Mouse (Mus musculus): ENCODE results near the gene Cldn10. TPM values are rescaled to one million over a fixed set of nuclear protein-coding genes. Genes with fewer than 3 reads are reported as not detected.
"Not testable (repeated sequence)": the region's sequence is repeated elsewhere in the genome, so short reads cannot be mapped to it uniquely, and the experiment has no call there.

Cldn10 gene
- polyA plus RNA-seq, 1 experiment from 2014 or later = 1.9 TPM

DNA sequence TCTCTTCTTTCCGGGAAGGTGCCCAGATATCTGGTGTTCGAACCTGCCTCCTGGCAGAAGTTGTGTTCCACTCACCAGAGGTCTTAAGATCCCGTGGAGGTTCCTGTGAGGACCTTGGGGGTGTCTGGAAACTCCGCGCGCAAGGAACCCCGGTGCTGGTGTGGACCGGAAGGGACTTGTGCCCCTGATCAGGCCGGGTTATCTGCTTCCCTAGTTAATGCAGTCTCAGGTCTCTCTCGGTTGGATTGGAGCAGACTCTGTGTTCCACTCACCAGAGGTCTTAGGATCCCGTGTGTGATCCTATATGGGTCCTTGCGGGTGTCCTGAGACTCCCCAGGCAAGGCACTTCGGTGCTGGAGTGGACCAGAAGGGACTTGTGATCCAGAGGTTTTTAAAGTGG is 24.3 kb upstream of the Cldn10 start:
- not testable (repeated sequence) for H3K9me3 ChIP-seq (ENCODE audit: control insufficient read depth, low read length); H3K4me2 ChIP-seq (ENCODE audit: low read length); H3K27me3 ChIP-seq (replicated peaks; ENCODE audit: control insufficient read depth, insufficient read depth, low read length); H3K4me1 ChIP-seq (replicated peaks; ENCODE audit: control insufficient read depth, insufficient read depth, low read length); ATAC-seq; H3K27ac ChIP-seq (ENCODE audit: low read length); H3K4me3 ChIP-seq (replicated peaks; ENCODE audit: low read length); H3K36me3 ChIP-seq (ENCODE audit: control insufficient read depth, insufficient read depth); H3K9ac ChIP-seq (replicated peaks; ENCODE audit: low read depth, low read length)
- WGBS = 93% methylated on average over 13 of the region's 13 CpGs

DNA sequence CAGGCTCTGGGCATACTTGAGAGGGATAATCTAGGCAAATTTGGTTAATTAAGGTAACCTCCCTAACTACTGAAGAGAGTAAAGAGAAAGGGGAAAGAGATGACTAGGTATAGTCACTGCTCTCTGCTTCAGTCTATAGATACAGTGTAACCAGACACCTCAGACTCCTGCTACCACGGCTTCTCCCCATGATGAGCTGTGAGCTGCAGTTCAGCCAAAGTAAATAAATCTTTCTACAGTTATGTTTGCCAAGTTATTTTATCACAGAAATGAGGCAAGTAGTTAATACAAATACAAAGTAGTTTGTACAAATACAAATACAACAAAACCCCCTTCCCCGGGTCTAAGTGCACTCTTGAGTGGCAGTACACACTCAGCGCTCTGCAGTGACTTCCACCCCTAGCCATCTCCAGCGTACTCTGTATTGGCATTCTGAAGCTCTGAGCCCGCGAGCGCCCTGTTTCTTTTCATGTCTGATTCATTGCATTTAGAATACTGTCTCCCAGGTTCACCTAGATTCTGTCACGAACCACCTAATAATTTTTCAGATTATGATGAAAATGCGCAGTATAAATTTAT is 23.7 kb upstream of the Cldn10 start:
- Histone ChIP-seq H3K4me3 (replicated peaks; ENCODE audit: low read length) (no peak overlapping the region), H3K36me3 (ENCODE audit: control insufficient read depth, insufficient read depth) (no peaks in the 10 kb centered on the region), H3K4me1 (replicated peaks; ENCODE audit: control insufficient read depth, insufficient read depth, low read length) (no peaks in the 10 kb centered on the region), H3K4me2 (ENCODE audit: low read length) (no peak overlapping the region), H3K9me3 (ENCODE audit: control insufficient read depth, low read length) (no peaks in the 10 kb centered on the region), H3K27ac (ENCODE audit: low read length) (no peak overlapping the region), H3K9ac (replicated peaks; ENCODE audit: low read depth, low read length) (no peak overlapping the region), H3K27me3 (replicated peaks; ENCODE audit: control insufficient read depth, insufficient read depth, low read length) (no peaks in the 10 kb centered on the region)
- no peak for ATAC-seq
- 89% methylated on average over 9 of the region's 9 CpGs for whole genome bisulfite sequencing

DNA sequence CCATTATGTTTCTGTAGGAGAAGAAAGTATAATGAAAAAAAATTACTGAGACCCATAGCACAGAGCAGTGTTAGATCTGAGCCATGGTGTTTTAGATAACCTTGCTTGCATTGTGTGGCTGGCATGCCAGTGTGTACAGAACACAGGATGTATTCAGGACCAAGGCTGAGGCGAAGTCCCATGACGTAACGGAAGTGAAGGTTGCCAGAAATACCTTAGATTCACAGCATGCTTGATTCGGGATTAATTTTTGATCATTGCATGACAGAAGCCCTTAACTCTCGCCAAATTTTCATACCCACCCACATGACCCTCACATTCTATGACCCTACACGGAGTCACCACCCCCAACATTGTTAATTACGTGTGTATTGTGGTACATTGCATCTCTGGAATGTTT is 22.4 kb upstream of the Cldn10 start:
- Histone ChIP-seq H3K27me3 (replicated peaks; ENCODE audit: control insufficient read depth, insufficient read depth, low read length) (no peaks in the 10 kb centered on the region), H3K4me1 (replicated peaks; ENCODE audit: control insufficient read depth, insufficient read depth, low read length) (no peaks in the 10 kb centered on the region), H3K9ac (replicated peaks; ENCODE audit: low read depth, low read length) (no peak overlapping the region), H3K4me3 (replicated peaks; ENCODE audit: low read length) (no peak overlapping the region), H3K36me3 (ENCODE audit: control insufficient read depth, insufficient read depth) (no peaks in the 10 kb centered on the region), H3K4me2 (ENCODE audit: low read length) (no peak overlapping the region; the same call in 1 of the 2 replicates), H3K9me3 (ENCODE audit: control insufficient read depth, low read length) (no peaks in the 10 kb centered on the region), H3K27ac (ENCODE audit: low read length) (no peak overlapping the region)
- ATAC-seq = no peak
- 64% methylated on average over 7 of the region's 7 CpGs for WGBS

DNA sequence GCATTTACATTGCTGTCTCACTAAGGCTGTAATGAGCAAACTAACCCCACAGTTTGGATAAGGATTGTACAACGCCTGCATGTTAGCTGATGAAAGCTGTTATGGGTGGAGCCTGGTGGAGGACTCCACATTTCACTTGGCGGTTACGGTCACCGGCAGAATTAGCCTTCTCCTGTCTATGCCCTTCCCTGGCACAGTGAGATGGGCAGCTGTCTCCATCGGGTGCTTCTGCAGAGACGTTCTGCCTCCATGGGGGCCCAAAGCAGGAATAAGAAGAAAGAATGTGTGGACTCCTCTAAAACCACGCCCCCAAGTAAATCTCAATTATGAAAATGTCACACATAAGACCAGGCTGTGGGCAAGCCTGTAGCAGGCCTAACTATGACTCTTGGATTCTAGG is 21.8 kb upstream of the Cldn10 start:
- no peak overlapping the region for H3K4me2 ChIP-seq (ENCODE audit: low read length)
- H3K27ac ChIP-seq (ENCODE audit: low read length) = no peak overlapping the region
- H3K27me3 ChIP-seq (replicated peaks; ENCODE audit: control insufficient read depth, insufficient read depth, low read length) = no peaks in the 10 kb centered on the region
- ATAC-seq = no peak
- WGBS = 73% methylated on average over 7 of the region's 7 CpGs
- no peak overlapping the region for H3K9ac ChIP-seq (replicated peaks; ENCODE audit: low read depth, low read length)
- H3K4me1 ChIP-seq (replicated peaks; ENCODE audit: control insufficient read depth, insufficient read depth, low read length) = no peaks in the 10 kb centered on the region
- H3K4me3 ChIP-seq (replicated peaks; ENCODE audit: low read length) = no peak overlapping the region
- H3K9me3 ChIP-seq (ENCODE audit: control insufficient read depth, low read length) = no peaks in the 10 kb centered on the region
- no peaks in the 10 kb centered on the region for H3K36me3 ChIP-seq (ENCODE audit: control insufficient read depth, insufficient read depth)

DNA sequence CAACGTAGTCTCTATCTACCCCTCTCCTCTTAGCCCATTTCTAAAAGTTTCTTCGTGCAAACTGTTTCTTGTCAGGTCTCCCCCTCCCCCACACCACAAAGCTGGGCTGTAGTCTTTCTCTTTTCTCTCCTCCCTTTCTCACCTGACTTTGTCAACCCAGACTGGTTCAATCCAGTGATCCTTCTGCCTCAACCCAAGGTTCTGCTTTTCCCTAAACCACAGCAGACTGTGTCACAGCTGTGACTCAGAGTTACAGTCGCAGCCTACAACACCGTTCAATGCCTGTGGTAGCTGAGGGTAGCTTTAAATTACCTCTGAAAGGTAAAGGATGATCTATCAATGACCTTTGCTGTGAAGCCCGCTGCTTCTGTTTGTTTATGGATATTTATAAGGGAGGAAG is 21.3 kb upstream of the Cldn10 start:
- Histone ChIP-seq H3K9me3 (ENCODE audit: control insufficient read depth, low read length) (no peaks in the 10 kb centered on the region), H3K4me3 (replicated peaks; ENCODE audit: low read length) (no peak overlapping the region), H3K36me3 (ENCODE audit: control insufficient read depth, insufficient read depth) (no peaks in the 10 kb centered on the region), H3K27ac (ENCODE audit: low read length) (no peak overlapping the region), H3K27me3 (replicated peaks; ENCODE audit: control insufficient read depth, insufficient read depth, low read length) (no peaks in the 10 kb centered on the region), H3K9ac (replicated peaks; ENCODE audit: low read depth, low read length) (no peak overlapping the region), H3K4me1 (replicated peaks; ENCODE audit: control insufficient read depth, insufficient read depth, low read length) (no peaks in the 10 kb centered on the region), H3K4me2 (ENCODE audit: low read length) (no peak overlapping the region)
- no peak for ATAC-seq
- WGBS = 86% methylated on average over 5 of the region's 5 CpGs

DNA sequence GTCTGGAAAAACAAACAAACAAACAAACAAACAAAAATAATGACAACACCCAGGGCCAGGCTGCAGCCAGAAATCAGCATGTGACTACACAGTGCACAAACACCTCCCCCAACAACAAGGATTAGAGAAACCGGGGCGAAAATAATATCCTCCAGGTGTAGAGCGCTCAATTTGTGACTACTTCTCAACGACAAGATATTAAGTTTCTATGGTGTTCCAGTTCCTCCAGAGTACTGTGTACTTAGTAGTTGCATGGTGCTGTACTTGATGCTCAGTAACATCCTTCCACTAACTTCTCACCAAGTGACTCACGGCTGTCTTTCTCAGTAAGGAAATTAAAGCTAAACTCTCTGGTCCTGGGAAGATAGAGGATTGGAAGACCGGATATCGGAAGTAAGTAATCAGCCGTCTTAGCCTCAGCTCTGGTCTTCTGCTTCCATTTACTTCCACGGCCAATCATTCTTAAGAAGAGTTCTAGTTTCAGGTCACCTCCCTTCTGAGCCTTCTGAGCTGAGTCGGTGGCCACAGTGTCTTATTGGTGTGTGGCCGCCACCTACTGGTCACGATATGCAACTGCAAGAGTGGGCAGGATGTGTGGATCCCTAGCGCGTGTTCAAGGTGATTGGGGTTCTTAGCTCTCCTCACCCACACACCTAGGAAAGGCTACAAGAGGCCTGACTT is 19.9 kb upstream of the Cldn10 start:
- 33% methylated on average over 14 of the region's 14 CpGs for WGBS

DNA sequence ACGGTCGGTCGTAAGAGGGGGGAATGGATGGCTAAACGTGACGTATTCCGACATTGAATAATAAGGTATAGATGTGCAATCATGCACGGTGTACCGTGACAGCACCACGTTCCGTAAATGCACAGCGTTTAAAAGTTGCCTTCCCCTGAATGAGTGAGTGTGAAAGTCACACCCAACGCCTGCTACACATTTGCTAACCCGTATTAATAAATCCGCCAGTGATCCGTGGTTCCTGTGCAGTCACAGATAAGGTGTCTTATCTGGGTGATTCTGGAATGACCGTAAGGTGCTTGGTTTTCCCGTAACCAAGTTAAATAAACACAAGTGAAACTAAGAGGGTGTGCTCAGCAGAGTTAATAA is 19.4 kb upstream of the Cldn10 start:
- Histone ChIP-seq H3K9ac (replicated peaks; ENCODE audit: low read depth, low read length) (no peak overlapping the region), H3K4me2 (ENCODE audit: low read length) (no peak overlapping the region), H3K27me3 (replicated peaks; ENCODE audit: control insufficient read depth, insufficient read depth, low read length) (0 out of 2 replicates have a peak, but pooled peaks cover 2% of the 10 kb centered on the region), H3K4me1 (replicated peaks; ENCODE audit: control insufficient read depth, insufficient read depth, low read length) (no peaks in the 10 kb centered on the region), H3K9me3 (ENCODE audit: control insufficient read depth, low read length) (no peaks in the 10 kb centered on the region), H3K36me3 (ENCODE audit: control insufficient read depth, insufficient read depth) (no peaks in the 10 kb centered on the region), H3K27ac (ENCODE audit: low read length) (no peak overlapping the region), H3K4me3 (replicated peaks; ENCODE audit: low read length) (no peak overlapping the region)
- ATAC-seq = no peak
- 55% methylated on average over 17 of the region's 17 CpGs for WGBS

More for the DNA sequence above, 19.9 kb upstream of the Cldn10 start:
- no peaks in the 10 kb centered on the region for H3K36me3 ChIP-seq (ENCODE audit: control insufficient read depth, insufficient read depth)
- H3K4me1 ChIP-seq (replicated peaks; ENCODE audit: control insufficient read depth, insufficient read depth, low read length) = no peaks in the 10 kb centered on the region
- H3K4me3 ChIP-seq (replicated peaks; ENCODE audit: low read length) = no peak overlapping the region
- H3K27ac ChIP-seq (ENCODE audit: low read length) = no peak overlapping the region
- 0 out of 2 replicates have a peak, but pooled peaks cover 2% of the 10 kb centered on the region for H3K27me3 ChIP-seq (replicated peaks; ENCODE audit: control insufficient read depth, insufficient read depth, low read length)
- H3K9me3 ChIP-seq (ENCODE audit: control insufficient read depth, low read length) = no peaks in the 10 kb centered on the region
- no peak overlapping the region for H3K4me2 ChIP-seq (ENCODE audit: low read length)
- no peak overlapping the region for H3K9ac ChIP-seq (replicated peaks; ENCODE audit: low read depth, low read length)
- peak; percentile 91 for ATAC-seq

DNA sequence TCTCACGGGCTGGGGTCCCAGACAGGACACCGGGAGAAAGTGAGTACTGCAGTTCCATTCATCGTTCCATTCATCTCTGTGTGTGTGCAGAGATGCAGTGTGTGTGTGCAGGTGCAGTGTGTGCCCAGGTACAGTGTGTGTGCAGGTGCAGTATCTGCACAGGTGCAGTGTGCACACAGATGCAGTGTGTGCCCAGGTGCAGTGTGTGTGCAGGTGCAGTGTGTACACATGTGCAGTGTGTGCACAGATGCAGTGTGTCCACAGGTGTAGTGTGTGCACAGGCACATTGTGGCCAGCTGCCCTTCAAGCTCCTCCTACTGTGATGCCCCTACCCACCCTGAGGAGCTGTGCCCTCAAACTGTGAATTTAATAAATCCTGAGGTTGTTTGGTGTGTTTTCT is 14.0 kb upstream of the Cldn10 start:
- 88% methylated on average over 3 of the region's 3 CpGs for WGBS
- ATAC-seq = no peak

DNA sequence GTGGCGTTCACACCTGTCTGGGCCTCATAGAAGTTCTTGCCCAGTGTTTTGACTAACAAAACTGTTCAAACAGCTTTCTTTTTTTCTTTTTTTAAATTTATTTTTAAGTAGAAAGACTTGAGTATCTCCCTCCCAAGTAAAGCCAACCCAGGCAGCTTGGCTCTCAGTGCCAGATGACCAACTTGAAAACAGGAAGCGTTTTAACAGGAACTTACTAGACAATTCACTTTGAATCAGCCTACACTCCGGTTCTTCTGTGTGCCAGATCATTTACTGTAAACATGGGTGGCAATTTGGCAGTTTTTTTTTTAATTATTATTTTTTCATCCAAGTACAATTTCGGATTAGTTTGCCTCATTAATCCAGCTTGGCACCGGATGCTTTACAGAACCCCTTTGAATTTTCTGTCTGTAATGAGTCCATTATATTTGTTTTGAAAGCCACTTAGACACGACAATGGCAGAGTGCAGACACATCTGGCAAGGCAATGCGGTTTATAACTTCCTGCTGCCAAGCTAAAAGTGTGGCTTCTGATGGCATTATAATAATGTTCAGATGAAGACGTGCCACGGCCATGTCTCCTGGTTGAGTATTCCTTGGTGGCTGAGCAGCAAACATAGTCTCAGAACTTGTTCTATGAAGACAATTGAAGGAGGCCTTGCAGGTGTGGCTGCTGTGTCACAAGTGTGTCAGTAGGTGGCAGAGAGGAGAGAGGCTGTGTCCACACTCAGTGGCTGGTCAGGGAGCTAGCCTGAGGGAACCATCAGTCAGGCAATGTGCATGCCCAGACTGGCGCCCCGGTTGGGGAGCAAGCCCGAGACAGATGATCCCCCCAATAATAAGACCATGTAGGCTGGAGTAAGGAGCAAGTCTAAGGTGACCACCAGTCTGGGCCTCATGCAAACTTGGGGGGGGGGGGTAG is 12.9 kb upstream of the Cldn10 start:
- Histone ChIP-seq H3K27ac (ENCODE audit: low read length) (no peak overlapping the region), H3K4me3 (replicated peaks; ENCODE audit: low read length) (no peak overlapping the region), H3K27me3 (replicated peaks; ENCODE audit: control insufficient read depth, insufficient read depth, low read length) (0 out of 2 replicates have a peak, but pooled peaks cover 2% of the 10 kb centered on the region), H3K4me1 (replicated peaks; ENCODE audit: control insufficient read depth, insufficient read depth, low read length) (no peaks in the 10 kb centered on the region), H3K9me3 (ENCODE audit: control insufficient read depth, low read length) (no peaks in the 10 kb centered on the region), H3K4me2 (ENCODE audit: low read length) (no peak overlapping the region), H3K9ac (replicated peaks; ENCODE audit: low read depth, low read length) (no peak overlapping the region), H3K36me3 (ENCODE audit: control insufficient read depth, insufficient read depth) (no peaks in the 10 kb centered on the region)
- ATAC-seq = no peak
- 54% methylated on average over 12 of the region's 12 CpGs for WGBS

More for the DNA sequence above, 14.0 kb upstream of the Cldn10 start:
- Histone ChIP-seq H3K27ac (ENCODE audit: low read length) (no peak overlapping the region), H3K27me3 (replicated peaks; ENCODE audit: control insufficient read depth, insufficient read depth, low read length) (0 out of 2 replicates have a peak, but pooled peaks cover 2% of the 10 kb centered on the region), H3K36me3 (ENCODE audit: control insufficient read depth, insufficient read depth) (no peaks in the 10 kb centered on the region), H3K9ac (replicated peaks; ENCODE audit: low read depth, low read length) (no peak overlapping the region), H3K4me1 (replicated peaks; ENCODE audit: control insufficient read depth, insufficient read depth, low read length) (no peaks in the 10 kb centered on the region), H3K4me3 (replicated peaks; ENCODE audit: low read length) (no peak overlapping the region), H3K9me3 (ENCODE audit: control insufficient read depth, low read length) (no peaks in the 10 kb centered on the region), H3K4me2 (ENCODE audit: low read length) (no peak overlapping the region)

Data from forebrain, embryonic 16.5 days (tissue).